Mouse (Mus musculus) testis, adult 2 months (tissue): ENCODE data around the gene Atp6v0e.

ENCODE experiments used
- CTCF ChIP-seq: fragments of 200-500 bp; IDR thresholded peaks from 2 replicates; pipeline ENCODE4 v1.5.1; 2012; ENCODE audit warnings: low read depth, mild to moderate bottlenecking, inconsistent platforms, low read length, moderate library complexity; ENCODE audit not compliant: control insufficient read depth, insufficient read depth, insufficient replicate concordance
- POLR2A ChIP-seq: fragments of 200-500 bp; IDR thresholded peaks from 2 replicates; pipeline ENCODE4 v1.6.1; 2012; ENCODE audit warnings: low read depth, mild to moderate bottlenecking, inconsistent platforms, low read length, moderate library complexity; ENCODE audit not compliant: control insufficient read depth

DNA sequence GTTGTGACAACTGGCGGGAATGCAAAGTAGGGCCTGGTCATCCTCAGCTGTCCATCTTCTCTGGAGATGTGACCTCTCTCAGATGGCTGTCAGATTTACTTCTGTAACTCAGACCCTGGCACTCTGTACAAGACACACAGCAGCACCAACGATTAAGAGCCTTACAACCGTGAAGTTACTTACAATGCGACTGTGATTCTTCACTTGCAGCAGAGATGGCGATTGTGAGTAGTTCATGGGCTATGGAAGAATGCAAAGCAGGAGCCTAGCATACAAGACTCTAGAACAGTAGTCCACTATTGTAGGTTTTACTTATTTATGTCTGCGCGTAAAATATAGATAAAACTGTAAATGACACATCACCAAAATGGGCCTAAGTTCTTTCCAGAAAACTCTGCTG lies 12.8 kb downstream of the Atp6v0e start:
- TF ChIP-seq POLR2A (no peak), CTCF (no peak)
